Mouse (Mus musculus) leukemia stem cell, adult 10-12 weeks (primary cell): Measurements from ENCODE around the gene March8. TPM values are rescaled to one million over a fixed set of nuclear protein-coding genes. Genes with fewer than 3 reads are reported as not detected.

Source experiments
- polyA plus RNA-seq: library from polyadenylated mRNA; stranded (reverse); fragments of >175 nt; gene quantifications from 2 replicates; pipeline ENCODE4 v1.2.3, GENCODE M21; 2012; ENCODE audit warnings: low replicate concordance

March8 gene
- polyA plus RNA-seq, result 16.4 and 24.4 TPM in 2 replicates

DNA sequence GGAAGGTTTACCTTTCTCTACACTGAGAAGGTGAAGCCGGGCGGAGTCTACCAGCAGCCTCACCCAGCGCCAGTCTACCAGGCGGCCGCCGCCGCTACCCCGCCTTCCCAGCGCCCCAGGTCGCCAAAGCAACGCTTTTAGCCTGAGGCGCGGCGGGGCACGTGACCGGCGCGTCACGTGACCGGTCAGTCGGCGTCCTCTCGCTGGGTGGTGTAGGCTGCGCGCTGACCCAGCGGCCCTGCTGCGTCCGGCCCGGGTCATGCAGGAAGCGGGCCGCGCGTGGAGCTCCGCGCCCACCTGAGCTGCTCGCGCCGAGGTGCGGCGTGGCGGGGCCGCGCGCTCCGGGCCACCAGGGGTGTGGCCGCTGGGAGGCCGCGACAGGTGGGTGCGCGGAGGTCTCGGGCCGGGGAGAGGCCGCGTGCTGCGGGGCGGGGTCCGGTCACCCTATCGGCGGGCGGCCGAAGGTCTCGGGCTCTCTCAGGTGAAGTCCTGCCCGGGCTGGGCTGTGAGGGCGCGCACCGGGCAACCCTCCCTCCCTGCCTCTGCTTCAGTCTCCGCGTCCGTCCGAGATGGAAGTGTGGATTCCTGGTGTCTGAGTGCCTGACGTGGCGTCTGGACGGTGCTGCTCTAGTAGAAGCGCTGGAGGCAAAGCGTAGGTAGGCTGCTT is at the start of gene March8:
Gene March8, plus strand, starts transcription at position 190 of the 667 bp plus-strand sequence.

Other genes with a start within 250 kb of the March8 start
- gene Tmcc1, start 144.5 kb upstream of the March8 start, polyA plus RNA-seq, result 1.5 and 1.7 TPM in 2 replicates
- 4.4 and 17.1 TPM in 2 replicates for gene Washc2, start 130.0 kb upstream of the March8 start, polyA plus RNA-seq
- 0.21 and 0.56 TPM in 2 replicates for gene Zfand4, start 73.8 kb upstream of the March8 start, polyA plus RNA-seq
- gene Alox5, start 123.2 kb downstream of the March8 start, polyA plus RNA-seq, result 0.85 and 1.3 TPM in 2 replicates
- gene Olfr211, start 151.1 kb downstream of the March8 start, polyA plus RNA-seq, result not detected in 2 replicates
- 0.10 TPM in 1 of 2 replicates, not detected in the other for gene Olfr212, start 168.5 kb downstream of the March8 start, polyA plus RNA-seq
- 0.18 TPM in 1 of 2 replicates, not detected in the other for gene Olfr213, start 200.4 kb downstream of the March8 start, polyA plus RNA-seq
- gene Gm5580, start 213.1 kb downstream of the March8 start, polyA plus RNA-seq, result 0.13 TPM in 1 of 2 replicates, not detected in the other
- gene Olfr214, start 216.2 kb downstream of the March8 start, polyA plus RNA-seq, result not detected in 2 replicates
- gene Olfr215, start 246.2 kb downstream of the March8 start, polyA plus RNA-seq, result not detected in 2 replicates